Mouse (Mus musculus) heart, embryonic 11.5 days (tissue): Measurements from ENCODE around the gene Teddm1a. TPM values are rescaled to one million over a fixed set of nuclear protein-coding genes. Genes with fewer than 3 reads are reported as not detected.

ENCODE experiments used
- ATAC-seq: fragments of 200-750 bp; cut with Nextera tagmentation; replicated peaks from 2 replicates; pipeline ENCODE4 v1.8.0; 2017; ENCODE audit warnings: moderate library complexity; ENCODE audit not compliant: insufficient number of reproducible peaks, low FRiP score, low TSS enrichment
- H3K27ac ChIP-seq: fragments of 300-500 bp; sonication (generic); 2 replicates; pipeline ENCODE4 v1.5.1; 2014; ENCODE audit warnings: mild to moderate bottlenecking, low read depth, low read length
- H3K27me3 ChIP-seq: fragments of 300-500 bp; sonication (generic); 2 replicates; pipeline ENCODE4 v1.6.1; 2014; ENCODE audit warnings: mild to moderate bottlenecking, low read length, mixed read lengths; ENCODE audit not compliant: control insufficient read depth, insufficient read depth
- H3K36me3 ChIP-seq: fragments of 300-500 bp; sonication (generic); 2 replicates; pipeline ENCODE4 v1.6.1; 2014; ENCODE audit warnings: mild to moderate bottlenecking, low read length, moderate library complexity, mixed read lengths; ENCODE audit not compliant: control insufficient read depth, insufficient read depth
- H3K4me1 ChIP-seq: fragments of 300-500 bp; sonication (generic); 2 replicates; pipeline ENCODE4 v1.6.1; 2014; ENCODE audit warnings: low read length; ENCODE audit not compliant: control insufficient read depth, insufficient read depth
- H3K4me2 ChIP-seq: fragments of 300-500 bp; sonication (generic); 2 replicates; pipeline ENCODE4 v1.6.1; 2014; ENCODE audit warnings: mild to moderate bottlenecking, moderate library complexity
- H3K4me3 ChIP-seq: fragments of 300-500 bp; sonication (generic); 2 replicates; pipeline ENCODE4 v1.5.1; 2014; ENCODE audit warnings: low read depth, low read length
- H3K9ac ChIP-seq: fragments of 300-500 bp; sonication (generic); 2 replicates; pipeline ENCODE4 v1.6.1; 2014; ENCODE audit warnings: mild to moderate bottlenecking, low read depth, low read length, moderate library complexity
- H3K9me3 ChIP-seq: fragments of 300-500 bp; sonication (generic); replicated peaks from 2 replicates; pipeline ENCODE4 v1.6.1; 2016; ENCODE audit warnings: low read length; ENCODE audit not compliant: control insufficient read depth
- WGBS: fragments of 180-500 bp; shearing (Covaris S2); extraction: QIAGEN DNeasy Blood & Tissue Kit; methylation state at CpG from one replicate; pipeline ENCODE4 v1.1.7; 2014; ENCODE audit not compliant: insufficient replicate concordance; 5-methylcytosine and 5-hydroxymethylcytosine counted together
- microRNA-seq: library from miRNA; unstranded; fragments of <30 nt; microRNA quantifications from one replicate; pipeline ENCODE4, GENCODE M21; 2016; ENCODE audit warnings: borderline number of aligned reads
- polyA plus RNA-seq: library from polyadenylated mRNA; unstranded; fragments of >200 nt; fragmentation: Nextera tagmentation; extraction: Ambion mirVana; gene quantifications from 2 replicates; pipeline ENCODE4 v1.2.1, GENCODE M21; 2014

Teddm1a gene
- polyA plus RNA-seq, 1 experiment from 2014 or later: not detected

GRCm38 (mm10) chr1:153930431-153930830, 38.9 kb downstream of the Teddm1a start:
- WGBS: 85% methylated on average over 2 of the region's 2 CpGs

GRCm38 (mm10) chr1:153933772-153934171, 42.2 kb downstream of the Teddm1a start:
- Histone ChIP-seq H3K9me3 (no peaks in the 10 kb centered on the region), H3K27ac (no peak overlapping the region)
- no peak for ATAC-seq

More at GRCm38 (mm10) chr1:153930431-153930830, 38.9 kb downstream of the Teddm1a start:
- no peak for ATAC-seq
- H3K4me2 ChIP-seq: no peak overlapping the region
- H3K9me3 ChIP-seq: no peaks in the 10 kb centered on the region
- H3K36me3 ChIP-seq: no peaks in the 10 kb centered on the region
- no peaks in the 10 kb centered on the region for H3K27me3 ChIP-seq
- no peak overlapping the region for H3K4me3 ChIP-seq
- no peak overlapping the region for H3K27ac ChIP-seq
- no peak overlapping the region for H3K9ac ChIP-seq
- no peaks in the 10 kb centered on the region for H3K4me1 ChIP-seq

DNA sequence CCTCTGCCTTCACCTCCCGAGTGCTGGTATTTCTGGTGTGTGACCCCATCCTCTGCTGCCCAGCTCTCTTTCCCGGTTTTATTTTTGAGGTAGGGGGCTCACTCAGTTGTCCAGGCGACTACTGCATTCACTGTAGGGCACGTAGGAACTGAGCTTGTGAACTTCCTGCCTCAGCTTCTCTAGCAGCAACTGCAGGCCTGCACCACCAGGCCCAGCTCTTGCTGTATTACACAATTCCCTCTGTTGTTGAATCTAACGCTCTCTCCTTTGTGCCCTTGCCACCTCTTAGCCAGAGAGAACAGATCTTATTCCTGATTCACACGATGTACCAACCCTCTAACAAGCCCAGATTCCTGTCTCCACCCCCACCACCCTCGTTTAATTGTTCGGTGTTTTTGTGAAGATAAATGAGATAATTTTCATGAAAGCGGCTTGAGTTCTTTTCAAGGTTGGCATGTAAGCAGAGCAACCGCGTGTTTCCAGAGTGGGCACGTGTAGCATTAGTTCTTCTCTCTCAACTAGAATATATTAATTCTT, 44.4 kb downstream of the Teddm1a start:
- WGBS: 78% methylated on average over 12 of the region's 12 CpGs
- Histone ChIP-seq H3K4me1 (no peaks in the 10 kb centered on the region), H3K27me3 (no peaks in the 10 kb centered on the region), H3K9me3 (no peaks in the 10 kb centered on the region), H3K36me3 (no peaks in the 10 kb centered on the region), H3K4me3 (no peak overlapping the region), H3K9ac (no peak overlapping the region), H3K27ac (no peak overlapping the region), H3K4me2 (no peak overlapping the region)
- no peak for ATAC-seq

More at GRCm38 (mm10) chr1:153933772-153934171, 42.2 kb downstream of the Teddm1a start:
- no peak overlapping the region for H3K9ac ChIP-seq
- no peak overlapping the region for H3K4me3 ChIP-seq
- H3K4me1 ChIP-seq: no peaks in the 10 kb centered on the region
- no peaks in the 10 kb centered on the region for H3K36me3 ChIP-seq
- H3K4me2 ChIP-seq: no peak overlapping the region
- no peaks in the 10 kb centered on the region for H3K27me3 ChIP-seq
- WGBS: 57% methylated on average over 1 of the region's 1 CpGs

DNA sequence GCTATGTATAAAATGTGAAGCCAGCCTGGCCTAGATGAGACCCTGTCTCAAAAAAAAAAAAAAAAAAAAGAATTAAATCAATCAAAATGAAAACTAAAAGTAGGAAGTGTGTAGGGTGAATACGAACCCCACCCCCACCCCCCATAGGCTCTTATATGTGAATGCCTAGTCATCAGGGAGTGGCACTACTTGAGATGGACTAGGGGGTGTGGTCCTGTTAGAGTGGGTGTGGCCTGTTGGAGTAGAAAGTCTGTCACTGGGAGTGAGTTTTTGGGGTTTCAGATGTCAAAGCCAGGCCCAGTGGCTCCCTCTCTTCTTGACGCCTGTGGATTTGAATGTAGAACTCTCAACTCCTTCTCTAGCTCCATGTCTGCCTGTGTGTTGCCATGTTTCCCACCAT, 45.5 kb downstream of the Teddm1a start:
- no peak overlapping the region for H3K4me2 ChIP-seq
- no peak overlapping the region for H3K27ac ChIP-seq
- ATAC-seq: no peak
- no peaks in the 10 kb centered on the region for H3K9me3 ChIP-seq
- WGBS: 98% methylated on average over 2 of the region's 2 CpGs
- H3K4me3 ChIP-seq: no peak overlapping the region
- H3K4me1 ChIP-seq: no peaks in the 10 kb centered on the region
- no peak overlapping the region for H3K9ac ChIP-seq
- H3K36me3 ChIP-seq: no peaks in the 10 kb centered on the region
- H3K27me3 ChIP-seq: no peaks in the 10 kb centered on the region

GRCm38 (mm10) chr1:153940986-153941385, 49.4 kb downstream of the Teddm1a start:
- H3K9me3 ChIP-seq: no peaks in the 10 kb centered on the region
- no peak for ATAC-seq
- H3K27ac ChIP-seq: no peak overlapping the region
- H3K4me2 ChIP-seq: no peak overlapping the region
- H3K36me3 ChIP-seq: no peaks in the 10 kb centered on the region
- WGBS: 89% methylated on average over 2 of the region's 2 CpGs
- H3K27me3 ChIP-seq: no peaks in the 10 kb centered on the region
- no peak overlapping the region for H3K4me3 ChIP-seq
- H3K9ac ChIP-seq: no peak overlapping the region
- no peaks in the 10 kb centered on the region for H3K4me1 ChIP-seq

Small RNAs within 50 kb of the gene (microRNA-seq; reads per million reads assigned to microRNA genes)
- gene Mir8114: 20.3 reads per million, percentile 51 among the genes with 10 or more reads in this experiment

Other genes with a start within 250 kb of the Teddm1a start
- gene Rgs8, start 238.7 kb upstream of the Teddm1a start, polyA plus RNA-seq: 0.27 and 0.49 TPM in 2 replicates
- gene Rgs16, start 151.4 kb upstream of the Teddm1a start, polyA plus RNA-seq: 1.0 and 1.7 TPM in 2 replicates
- gene Rnasel, start 142.3 kb upstream of the Teddm1a start, polyA plus RNA-seq: 9.3 and 9.7 TPM in 2 replicates
- not detected in 2 replicates for gene Rgsl1, start 47.6 kb upstream of the Teddm1a start, polyA plus RNA-seq
- gene Teddm1b, start 17.4 kb upstream of the Teddm1a start, polyA plus RNA-seq: 0.08 and 0.27 TPM in 2 replicates
- 52.6 and 78.3 TPM in 2 replicates for gene Glul, start 8.2 kb downstream of the Teddm1a start, polyA plus RNA-seq
- 0.30 and 0.36 TPM in 2 replicates for gene Teddm2, start 8.5 kb downstream of the Teddm1a start, polyA plus RNA-seq